Mouse (Mus musculus) myocyte (in vitro differentiated cells): Measurements from ENCODE around the gene Ptges2. TPM values are rescaled to one million over a fixed set of nuclear protein-coding genes. Genes with fewer than 3 reads are reported as not detected.

Source experiments
- H3K27me3 ChIP-seq: one replicate; pipeline ENCODE4 v1.6.1; 2011; ENCODE audit not compliant: control insufficient read depth, insufficient read depth, insufficient read length
- H3K36me3 ChIP-seq: one replicate; pipeline ENCODE4 v1.6.1; 2011; ENCODE audit not compliant: control insufficient read depth, insufficient read depth
- H3K4me2 ChIP-seq: one replicate; pipeline ENCODE4 v1.6.1; 2011; ENCODE audit warnings: low read depth, control low read depth
- H3K4me3 ChIP-seq: one replicate; pipeline ENCODE4 v1.5.1; 2011; ENCODE audit warnings: mild to moderate bottlenecking, control low read depth, moderate library complexity
- H3K79me2 ChIP-seq: one replicate; pipeline ENCODE4 v1.6.1; 2011; ENCODE audit not compliant: control insufficient read depth, insufficient read depth
- H3ac ChIP-seq: one replicate; pipeline ENCODE4 v1.6.1; 2011; ENCODE audit not compliant: control insufficient read depth, insufficient read length
- CEBPB ChIP-seq: IDR thresholded peaks from 2 replicates; pipeline ENCODE4 v1.6.1; 2011; ENCODE audit warnings: mild to moderate bottlenecking, moderate library complexity; ENCODE audit not compliant: poor library complexity, insufficient read depth, severe bottlenecking
- E2F4 ChIP-seq: IDR thresholded peaks from one replicate; pipeline ENCODE4 v1.6.1; 2011; ENCODE audit warnings: mild to moderate bottlenecking, control low read depth, moderate library complexity; ENCODE audit not compliant: insufficient read depth
- MAX ChIP-seq: IDR thresholded peaks from one replicate; pipeline ENCODE4 v1.6.1; 2011; ENCODE audit warnings: low read depth, mild to moderate bottlenecking, control low read depth
- MYOD1 ChIP-seq, 3 experiments: IDR thresholded peaks; one replicate each; pipeline ENCODE4 v1.6.1; 2011; ENCODE audit warnings: control low read depth in 2 of 3, low read depth in 2 of 3, mild to moderate bottlenecking in 2 of 3, moderate library complexity in 1 of 3; ENCODE audit not compliant: insufficient read length in 2 of 3, control insufficient read depth in 1 of 3
- MYOG ChIP-seq, 3 experiments: IDR thresholded peaks; one replicate each; pipeline ENCODE4 v1.6.1; 2011; ENCODE audit warnings: control low read depth in 2 of 3, low read depth in 2 of 3, mild to moderate bottlenecking in 2 of 3; ENCODE audit not compliant: insufficient read length in 2 of 3, control insufficient read depth in 1 of 3, insufficient read depth in 1 of 3
- POLR2A ChIP-seq: IDR thresholded peaks from one replicate; pipeline ENCODE4 v1.6.1; 2011; ENCODE audit warnings: low read depth, mild to moderate bottlenecking, control low read depth, moderate library complexity; ENCODE audit not compliant: insufficient read length
- POLR2AphosphoS2 ChIP-seq: IDR thresholded peaks from one replicate; pipeline ENCODE4 v1.6.1; 2011; ENCODE audit warnings: low read depth, control low read depth; ENCODE audit not compliant: insufficient read length
- REST ChIP-seq: IDR thresholded peaks from one replicate; pipeline ENCODE4 v1.6.1; 2011; ENCODE audit warnings: mild to moderate bottlenecking, control low read depth, moderate library complexity; ENCODE audit not compliant: insufficient read depth, insufficient read length
- SRF ChIP-seq: IDR thresholded peaks from one replicate; pipeline ENCODE4 v1.6.1; 2011; ENCODE audit warnings: low read depth; ENCODE audit not compliant: control insufficient read depth, insufficient read length
- TCF12 ChIP-seq: IDR thresholded peaks from one replicate; pipeline ENCODE4 v1.6.1; 2011; ENCODE audit warnings: mild to moderate bottlenecking, control low read depth; ENCODE audit not compliant: poor library complexity, insufficient read depth, severe bottlenecking
- TCF3 ChIP-seq: IDR thresholded peaks from one replicate; pipeline ENCODE4 v1.6.1; 2011; ENCODE audit warnings: low read depth, control low read depth; ENCODE audit not compliant: insufficient read length
- USF1 ChIP-seq: IDR thresholded peaks from one replicate; pipeline ENCODE4 v1.6.1; 2011; ENCODE audit warnings: low read depth, mild to moderate bottlenecking, control low read depth, moderate library complexity
- polyA plus RNA-seq: library from polyadenylated mRNA; unstranded; fragments of >200 nt; fragmentation: generic; extraction: Trizol; gene quantifications from one replicate; pipeline ENCODE4 v1.2.1, GENCODE M21; 2012; ENCODE audit warnings: missing spikeins

Ptges2 gene
- polyA plus RNA-seq, 1 experiment, result 50.6 TPM

DNA sequence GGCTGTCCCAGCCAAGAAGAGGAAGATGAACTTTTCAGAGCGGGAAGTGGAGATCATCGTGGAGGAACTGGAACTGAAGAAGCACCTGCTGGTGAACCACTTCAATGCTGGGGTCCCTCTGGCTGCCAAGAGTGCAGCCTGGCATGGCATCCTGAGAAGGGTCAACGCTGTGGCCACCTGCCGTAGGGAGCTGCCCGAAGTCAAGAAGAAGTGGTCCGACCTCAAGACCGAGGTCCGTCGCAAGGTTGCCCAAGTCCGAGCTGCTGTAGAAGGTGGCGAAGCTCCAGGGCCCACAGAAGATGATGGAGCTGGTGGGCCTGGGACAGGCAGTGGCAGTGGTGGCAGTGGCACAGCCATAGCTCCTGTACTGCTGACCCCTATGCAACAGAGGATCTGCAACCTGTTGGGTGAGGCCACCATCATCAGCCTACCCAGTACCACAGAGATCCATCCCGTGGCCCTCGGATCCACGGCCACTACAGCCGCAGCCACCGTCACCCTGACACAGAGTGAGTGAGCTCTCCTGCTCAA lies 56.8 kb downstream of the Ptges2 start:
- Histone ChIP-seq H3K79me2 (peaks cover 32% of the 10 kb centered on the region), H3K36me3 (no peaks in the 10 kb centered on the region), H3K27me3 (no peaks in the 10 kb centered on the region)

DNA sequence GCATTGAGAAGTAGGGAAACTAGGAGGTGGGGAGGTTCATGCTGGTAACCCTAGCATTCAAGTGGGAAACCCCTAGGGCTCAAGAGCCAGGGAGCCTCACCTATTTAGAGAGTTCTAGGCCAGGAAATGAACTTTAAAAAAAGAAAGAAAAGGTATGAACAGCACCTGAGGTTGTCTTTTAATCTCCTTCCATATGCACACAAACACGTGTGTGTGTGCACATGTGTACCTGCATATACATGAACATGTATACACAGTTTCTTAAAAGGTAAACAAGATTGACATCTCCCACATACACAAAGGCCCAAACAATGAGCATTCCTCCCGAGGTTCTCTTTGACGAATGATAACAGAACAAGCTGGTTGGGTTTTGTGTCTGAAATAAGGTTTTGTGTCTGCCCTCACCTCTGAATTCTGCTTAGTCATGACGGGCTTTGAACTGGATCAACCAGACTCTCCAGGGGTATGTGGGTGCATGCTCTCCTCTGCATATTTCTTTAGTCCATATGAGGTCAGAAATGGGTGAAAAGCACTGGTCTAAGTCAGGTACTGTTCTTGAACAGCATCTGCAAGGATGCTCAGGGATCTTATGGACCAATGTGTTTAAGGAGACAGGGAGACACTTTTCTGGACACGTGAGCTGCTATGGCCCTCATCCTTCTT lies 58.1 kb downstream of the Ptges2 start:
- H3K4me3 ChIP-seq, result no peak overlapping the region
- H3ac ChIP-seq, result no peak overlapping the region
- no peaks in the 10 kb centered on the region for H3K36me3 ChIP-seq
- H3K79me2 ChIP-seq, result peaks cover 24% of the 10 kb centered on the region
- TF ChIP-seq MAX (no peak), POLR2AphosphoS2 (no peak), REST (no peak), TCF3 (no peak)
- H3K27me3 ChIP-seq, result no peaks in the 10 kb centered on the region
- peak overlapping the region; percentile 91 for H3K4me2 ChIP-seq

More for the DNA sequence above, 56.8 kb downstream of the Ptges2 start:
- Histone ChIP-seq H3ac (no peak overlapping the region), H3K4me2 (peak overlapping the region; percentile 91), H3K4me3 (peak overlapping the region; percentile 52)
- TF ChIP-seq MAX, result no peak
- TF ChIP-seq CEBPB, result no peak
- no peak for TF ChIP-seq POLR2A
- TF ChIP-seq MYOD1 (IDR thresholded peaks at IDR 0.05; ENCODE audit: control insufficient read depth in 1 of 3, insufficient read length in 2 of 3, low read depth in 2 of 3), result no peak
- TF ChIP-seq E2F4, result no peak
- no peak for TF ChIP-seq POLR2AphosphoS2
- TF ChIP-seq SRF, result no peak
- TF ChIP-seq USF1, result no peak
- TF ChIP-seq MYOG (IDR thresholded peaks at IDR 0.05; ENCODE audit: control insufficient read depth in 1 of 3, insufficient read depth in 1 of 3, insufficient read length in 2 of 3, low read depth in 2 of 3), result no peak
- no peak for TF ChIP-seq REST
- TF ChIP-seq TCF3, result no peak
- TF ChIP-seq TCF12, result no peak

DNA sequence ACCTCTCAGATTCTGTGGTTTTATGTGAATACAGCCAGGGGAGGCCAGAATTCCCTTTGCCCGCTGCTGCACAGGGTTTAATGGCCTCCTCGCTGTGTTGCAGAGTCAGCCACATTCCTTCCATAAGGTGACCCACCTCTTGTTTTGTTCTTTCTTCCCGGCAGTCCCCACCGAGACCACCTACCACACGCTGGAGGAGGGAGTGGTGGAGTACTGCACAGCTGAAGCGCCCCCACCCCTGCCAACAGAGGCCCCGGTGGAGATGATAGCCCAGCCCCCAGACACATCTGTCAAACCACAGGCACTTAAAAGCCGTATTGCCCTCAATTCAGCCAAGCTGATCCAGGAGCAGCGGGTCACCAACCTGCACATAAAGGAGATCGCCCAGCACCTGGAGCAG lies 58.9 kb downstream of the Ptges2 start:
- H3K27me3 ChIP-seq, result no peaks in the 10 kb centered on the region
- TF ChIP-seq MYOD1 (IDR thresholded peaks at IDR 0.05; ENCODE audit: control insufficient read depth in 1 of 3, insufficient read length in 2 of 3, low read depth in 2 of 3) (no peak), USF1 (no peak)
- H3ac ChIP-seq, result no peak overlapping the region
- H3K4me2 ChIP-seq, result no peak overlapping the region
- peaks cover 18% of the 10 kb centered on the region for H3K79me2 ChIP-seq
- no peaks in the 10 kb centered on the region for H3K36me3 ChIP-seq
- no peak overlapping the region for H3K4me3 ChIP-seq

DNA sequence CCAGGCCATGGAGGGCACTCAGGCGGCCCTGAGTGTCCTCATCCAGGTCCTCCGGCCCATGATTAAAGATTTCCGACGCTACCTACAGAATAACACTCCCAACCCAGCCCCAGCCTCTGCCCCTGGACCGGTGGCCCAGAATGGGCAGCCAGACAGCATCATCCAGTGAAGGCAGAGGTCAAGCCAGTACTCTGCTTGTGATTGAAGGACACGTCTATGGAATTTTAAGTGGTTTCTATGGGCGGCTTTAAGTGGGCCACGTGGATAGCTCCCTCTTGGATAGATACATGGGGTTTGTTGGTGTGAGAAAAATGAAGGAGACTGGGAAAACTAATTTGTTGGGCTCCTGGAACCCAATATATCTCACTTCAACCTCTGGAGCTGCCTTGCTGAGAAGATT lies 59.4 kb downstream of the Ptges2 start:
- Histone ChIP-seq H3K4me2 (no peak overlapping the region), H3K27me3 (no peaks in the 10 kb centered on the region), H3K79me2 (peaks cover 13% of the 10 kb centered on the region), H3ac (no peak overlapping the region), H3K36me3 (no peaks in the 10 kb centered on the region), H3K4me3 (no peak overlapping the region)
- TF ChIP-seq TCF3 (no peak), MYOG (IDR thresholded peaks at IDR 0.05; ENCODE audit: control insufficient read depth in 1 of 3, insufficient read depth in 1 of 3, insufficient read length in 2 of 3, low read depth in 2 of 3) (no peak), SRF (no peak), MYOD1 (IDR thresholded peaks at IDR 0.05; ENCODE audit: control insufficient read depth in 1 of 3, insufficient read length in 2 of 3, low read depth in 2 of 3) (no peak), REST (no peak), TCF12 (no peak), USF1 (no peak), CEBPB (no peak), E2F4 (no peak), MAX (no peak), POLR2A (no peak), POLR2AphosphoS2 (no peak)

Other genes starting within 250 kb of the Ptges2 start
- gene Prrc2b, start 244.8 kb upstream of the Ptges2 start, polyA plus RNA-seq, result 76.2 TPM
- 14.7 TPM for gene Pomt1, start 159.3 kb upstream of the Ptges2 start, polyA plus RNA-seq
- gene Uck1, start 135.7 kb upstream of the Ptges2 start, polyA plus RNA-seq, result 32.1 TPM
- 60.7 TPM for gene Golga2, start 108.5 kb upstream of the Ptges2 start, polyA plus RNA-seq
- gene Swi5, start 107.8 kb upstream of the Ptges2 start, polyA plus RNA-seq, result 253 TPM
- gene Ciz1, start 43.6 kb upstream of the Ptges2 start, polyA plus RNA-seq, result 54.2 TPM
- 44.0 TPM for gene Dnm1, start 42.6 kb upstream of the Ptges2 start, polyA plus RNA-seq
- gene 1110008P14Rik, start 14.0 kb upstream of the Ptges2 start, polyA plus RNA-seq, result 153 TPM
- 0.02 TPM for gene Lcn2, start 7.6 kb upstream of the Ptges2 start, polyA plus RNA-seq
- 3.0 TPM for gene Naif1, start 54.6 kb downstream of the Ptges2 start, polyA plus RNA-seq
- 9.5 TPM for gene Slc25a25, start 55.5 kb downstream of the Ptges2 start, polyA plus RNA-seq
- gene Fam102a, start 139.4 kb downstream of the Ptges2 start, polyA plus RNA-seq, result 1.7 TPM
- 47.5 TPM for gene Dpm2, start 175.0 kb downstream of the Ptges2 start, polyA plus RNA-seq
- 0.10 TPM for gene Pip5kl1, start 178.9 kb downstream of the Ptges2 start, polyA plus RNA-seq
- 0.04 TPM for gene 9430097D07Rik, start 179.8 kb downstream of the Ptges2 start, polyA plus RNA-seq
- gene St6galnac4, start 191.2 kb downstream of the Ptges2 start, polyA plus RNA-seq, result 75.4 TPM
- gene St6galnac6, start 203.8 kb downstream of the Ptges2 start, polyA plus RNA-seq, result 48.7 TPM
- 265 TPM for gene Ak1, start 225.9 kb downstream of the Ptges2 start, polyA plus RNA-seq